Mouse (Mus musculus): ENCODE measurements around the gene Cyfip2. TPM values are rescaled to one million over a fixed set of nuclear protein-coding genes. Genes with fewer than 3 reads are reported as not detected.
A peak's percentile ranks its signal among the peaks of the same experiment; 100 is the strongest.

Cyfip2 gene
- total RNA-seq, 2 experiments from 2014 or later, result 536 to 551 TPM

GRCm38 (mm10) chr11:46309111-46309741, 3.4 kb downstream of the Cyfip2 start:
- peak in 1 of 2 experiments; percentile 60 for DNase-seq (ENCODE audit: low spot score in 2 of 2)

GRCm38 (mm10) chr11:46308271-46308974, 4.2 kb downstream of the Cyfip2 start:
- no peak for DNase-seq (ENCODE audit: low spot score in 2 of 2)

GRCm38 (mm10) chr11:46307768-46308167, 4.9 kb downstream of the Cyfip2 start:
- no peak for DNase-seq (ENCODE audit: low spot score in 2 of 2)

- DNase-seq (ENCODE audit: low spot score in 2 of 2), result no peak
Observed at GRCm38 (mm10) chr11:46306776-46307175, 5.9 kb downstream of the Cyfip2 start.

GRCm38 (mm10) chr11:46305881-46306520, 6.7 kb downstream of the Cyfip2 start:
- no peak for DNase-seq (ENCODE audit: low spot score in 2 of 2)

GRCm38 (mm10) chr11:46304864-46305710, 7.6 kb downstream of the Cyfip2 start:
- no peak for DNase-seq (ENCODE audit: low spot score in 2 of 2)

GRCm38 (mm10) chr11:46304093-46304492, 8.6 kb downstream of the Cyfip2 start:
- DNase-seq (ENCODE audit: low spot score in 2 of 2), result no peak

- no peak for DNase-seq (ENCODE audit: low spot score in 2 of 2)
Observed at GRCm38 (mm10) chr11:46302471-46302870, 10.2 kb downstream of the Cyfip2 start.

- peak in 1 of 2 experiments; percentile 80 for DNase-seq (ENCODE audit: low spot score in 2 of 2)
Observed at GRCm38 (mm10) chr11:46301579-46302248, 10.9 kb downstream of the Cyfip2 start.

GRCm38 (mm10) chr11:46299901-46300300, 12.8 kb downstream of the Cyfip2 start:
- DNase-seq (ENCODE audit: low spot score in 2 of 2), result peak in 1 of 2 experiments; percentile 69

- DNase-seq (ENCODE audit: low spot score in 2 of 2), result no peak
Observed at GRCm38 (mm10) chr11:46298889-46299785, 13.5 kb downstream of the Cyfip2 start.

- no peak for DNase-seq (ENCODE audit: low spot score in 2 of 2)
Observed at GRCm38 (mm10) chr11:46294390-46294789, 18.3 kb downstream of the Cyfip2 start.

GRCm38 (mm10) chr11:46293491-46293890, 19.2 kb downstream of the Cyfip2 start:
- DNase-seq (ENCODE audit: low spot score in 2 of 2), result no peak

GRCm38 (mm10) chr11:46290988-46291405, 21.7 kb downstream of the Cyfip2 start:
- DNase-seq (ENCODE audit: low spot score in 2 of 2), result no peak

- no peak for DNase-seq (ENCODE audit: low spot score in 2 of 2)
Observed at GRCm38 (mm10) chr11:46289561-46289960, 23.1 kb downstream of the Cyfip2 start.

GRCm38 (mm10) chr11:46289022-46289421, 23.6 kb downstream of the Cyfip2 start:
- no peak for DNase-seq (ENCODE audit: low spot score in 2 of 2)

GRCm38 (mm10) chr11:46288091-46288490, 24.6 kb downstream of the Cyfip2 start:
- DNase-seq (ENCODE audit: low spot score in 2 of 2), result no peak

- peak in 1 of 2 experiments; percentile 42 for DNase-seq (ENCODE audit: low spot score in 2 of 2)
Observed at GRCm38 (mm10) chr11:46286803-46287202, 25.9 kb downstream of the Cyfip2 start.

GRCm38 (mm10) chr11:46283800-46284199, 28.9 kb downstream of the Cyfip2 start:
- peak in 1 of 2 experiments; percentile 31 for DNase-seq (ENCODE audit: low spot score in 2 of 2)

- DNase-seq (ENCODE audit: low spot score in 2 of 2), result no peak
Observed at GRCm38 (mm10) chr11:46282612-46283011, 30.0 kb downstream of the Cyfip2 start.
